Mouse (Mus musculus) stomach, embryonic 16.5 days (tissue): ENCODE results near the gene Kcnma1. TPM values are rescaled to one million over a fixed set of nuclear protein-coding genes. Genes with fewer than 3 reads are reported as not detected.

Experiments
- ATAC-seq: fragments of 200-750 bp; cut with Nextera tagmentation; 2 replicates; pipeline ENCODE4 v1.8.0; 2017; ENCODE audit warnings: moderate number of reproducible peaks, moderate TSS enrichment; ENCODE audit not compliant: insufficient read depth, low FRiP score
- H3K27ac ChIP-seq: fragments of 300-500 bp; sonication (generic); 2 replicates; pipeline ENCODE4 v1.5.1; 2014; ENCODE audit warnings: low read length
- H3K27me3 ChIP-seq: fragments of 300-500 bp; sonication (generic); 2 replicates; pipeline ENCODE4 v1.6.1; 2014; ENCODE audit warnings: low read length, control low read depth, mixed read lengths; ENCODE audit not compliant: control insufficient read depth, insufficient read depth
- H3K36me3 ChIP-seq: fragments of 300-500 bp; sonication (generic); 2 replicates; pipeline ENCODE4 v1.6.1; 2014; ENCODE audit warnings: low read length; ENCODE audit not compliant: control insufficient read depth, insufficient read depth
- H3K4me1 ChIP-seq: fragments of 300-500 bp; sonication (generic); 2 replicates; pipeline ENCODE4 v1.6.1; 2014; ENCODE audit warnings: low read length, control low read depth, mixed read lengths; ENCODE audit not compliant: control insufficient read depth, insufficient read depth
- H3K4me2 ChIP-seq: fragments of 300-500 bp; sonication (generic); 2 replicates; pipeline ENCODE4 v1.6.1; 2014; ENCODE audit warnings: low read depth, low read length, mixed read lengths
- H3K4me3 ChIP-seq: fragments of 300-500 bp; sonication (generic); replicated peaks from 2 replicates; pipeline ENCODE4 v1.5.1; 2014; ENCODE audit warnings: mild to moderate bottlenecking, low read length
- H3K9ac ChIP-seq: fragments of 300-500 bp; sonication (generic); 2 replicates; pipeline ENCODE4 v1.6.1; 2014; ENCODE audit warnings: low read length
- H3K9me3 ChIP-seq: fragments of 300-500 bp; sonication (generic); replicated peaks from 2 replicates; pipeline ENCODE4 v1.6.1; 2016; ENCODE audit warnings: low read length, control low read depth; ENCODE audit not compliant: control insufficient read depth
- WGBS: fragments of 180-500 bp; shearing (Covaris S2); extraction: QIAGEN DNeasy Blood & Tissue Kit; methylation state at CpG from one replicate; pipeline ENCODE4 v1.1.7; 2014; 5-methylcytosine and 5-hydroxymethylcytosine counted together
- polyA plus RNA-seq: library from polyadenylated mRNA; unstranded; fragments of >200 nt; fragmentation: Nextera tagmentation; extraction: Ambion mirVana; gene quantifications from 2 replicates; pipeline ENCODE4 v1.2.1, GENCODE M21; 2015

The Kcnma1 gene
- polyA plus RNA-seq, 1 experiment from 2014 or later, result 13.4 TPM

DNA sequence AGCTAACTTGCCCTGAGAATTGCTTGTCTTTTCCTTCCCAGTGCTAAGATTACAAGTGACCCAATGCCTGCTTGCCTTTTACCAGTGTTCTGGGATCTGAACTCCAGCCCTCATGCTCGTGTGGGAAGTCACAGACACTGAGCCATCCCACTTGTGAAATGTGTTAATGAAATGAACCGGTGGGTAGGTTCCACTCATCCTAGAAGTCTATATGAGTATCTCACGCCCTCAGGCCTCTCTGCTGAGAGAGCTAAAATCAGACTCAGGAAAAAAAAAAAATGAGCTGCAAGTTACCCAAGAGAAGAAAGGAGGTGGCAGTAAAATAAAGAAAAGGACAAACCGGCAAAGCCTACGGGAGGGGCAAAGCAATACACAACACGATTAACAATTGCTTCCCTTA lies 295.6 kb downstream of the Kcnma1 start:
- ATAC-seq, result no peak
- Histone ChIP-seq H3K36me3 (no peaks in the 10 kb centered on the region), H3K4me1 (no peaks in the 10 kb centered on the region), H3K27me3 (no peaks in the 10 kb centered on the region), H3K27ac (no peak overlapping the region), H3K9ac (no peak overlapping the region), H3K9me3 (no peaks in the 10 kb centered on the region), H3K4me3 (no peak overlapping the region), H3K4me2 (no peak overlapping the region)
- 80% methylated on average over 6 of the region's 6 CpGs for WGBS

GRCm38 (mm10) chr14:23714396-23715131 lies 299.7 kb downstream of the Kcnma1 start:
- Histone ChIP-seq H3K27ac (no peak overlapping the region), H3K9me3 (no peaks in the 10 kb centered on the region), H3K9ac (no peak overlapping the region), H3K4me2 (no peak overlapping the region), H3K27me3 (no peaks in the 10 kb centered on the region), H3K36me3 (no peaks in the 10 kb centered on the region), H3K4me1 (no peaks in the 10 kb centered on the region), H3K4me3 (no peak overlapping the region)
- WGBS, result 81% methylated on average over 7 of the region's 7 CpGs
- ATAC-seq, result no peak

DNA sequence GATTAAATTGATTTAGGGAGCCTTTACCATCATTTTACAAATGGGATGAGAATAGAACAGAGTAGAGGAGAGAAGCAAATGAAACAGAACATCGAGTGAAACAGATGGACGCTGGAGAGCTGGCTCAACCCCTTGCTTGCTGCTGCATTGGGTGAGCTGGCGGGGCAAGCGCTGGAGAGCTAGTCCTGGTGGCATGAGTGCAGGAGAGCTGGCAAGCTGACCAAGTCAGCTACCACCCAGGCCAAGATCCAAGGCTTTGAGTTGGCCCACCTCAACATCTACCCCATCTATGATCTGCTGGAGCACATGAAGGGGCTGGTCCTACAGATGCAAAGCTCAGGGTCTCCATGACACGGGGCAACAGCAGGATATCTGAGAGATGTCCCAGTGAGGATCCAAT lies 301.4 kb downstream of the Kcnma1 start:
- ATAC-seq, result no peak
- Histone ChIP-seq H3K27ac (no peak overlapping the region), H3K9ac (no peak overlapping the region), H3K27me3 (no peaks in the 10 kb centered on the region), H3K4me1 (no peaks in the 10 kb centered on the region), H3K4me3 (no peak overlapping the region), H3K36me3 (no peaks in the 10 kb centered on the region), H3K9me3 (no peaks in the 10 kb centered on the region), H3K4me2 (no peak overlapping the region)
- 89% methylated on average over 5 of the region's 5 CpGs for WGBS

DNA sequence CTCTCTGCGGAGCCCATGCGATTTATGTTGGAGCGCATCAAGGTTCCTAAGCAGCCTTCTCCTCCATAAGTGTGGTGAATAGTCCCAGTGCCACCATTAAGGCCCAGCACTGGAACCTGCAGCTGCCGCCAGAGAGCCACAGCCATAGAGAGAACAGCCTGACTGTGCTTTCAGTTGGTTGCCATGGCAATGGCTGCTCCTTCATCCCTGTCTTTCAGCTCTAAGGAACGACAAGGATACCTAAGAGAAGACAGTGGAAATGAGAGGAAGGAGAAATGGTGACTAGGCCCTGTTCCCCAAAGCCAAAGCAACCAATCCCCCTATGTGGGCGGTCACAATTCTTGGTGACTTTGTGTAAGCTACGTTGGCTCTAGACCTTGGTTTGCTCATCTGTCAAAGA lies 303.3 kb downstream of the Kcnma1 start:
- Histone ChIP-seq H3K9me3 (no peaks in the 10 kb centered on the region), H3K9ac (no peak overlapping the region), H3K4me2 (no peak overlapping the region), H3K27ac (no peak overlapping the region), H3K4me3 (no peak overlapping the region), H3K36me3 (no peaks in the 10 kb centered on the region), H3K27me3 (no peaks in the 10 kb centered on the region), H3K4me1 (no peaks in the 10 kb centered on the region)
- ATAC-seq, result no peak
- 76% methylated on average over 7 of the region's 7 CpGs for WGBS

- Histone ChIP-seq H3K27me3 (no peaks in the 10 kb centered on the region), H3K4me1 (no peaks in the 10 kb centered on the region), H3K27ac (no peak overlapping the region), H3K4me3 (no peak overlapping the region), H3K9ac (no peak overlapping the region), H3K9me3 (no peaks in the 10 kb centered on the region), H3K4me2 (no peak overlapping the region), H3K36me3 (no peaks in the 10 kb centered on the region)
- 0 out of 2 replicates have a peak, but pooled peaks have one; percentile 44 for ATAC-seq
- 40% methylated on average over 10 of the region's 10 CpGs for WGBS
Measured at GRCm38 (mm10) chr14:23706837-23707236, 307.5 kb downstream of the Kcnma1 start.

DNA sequence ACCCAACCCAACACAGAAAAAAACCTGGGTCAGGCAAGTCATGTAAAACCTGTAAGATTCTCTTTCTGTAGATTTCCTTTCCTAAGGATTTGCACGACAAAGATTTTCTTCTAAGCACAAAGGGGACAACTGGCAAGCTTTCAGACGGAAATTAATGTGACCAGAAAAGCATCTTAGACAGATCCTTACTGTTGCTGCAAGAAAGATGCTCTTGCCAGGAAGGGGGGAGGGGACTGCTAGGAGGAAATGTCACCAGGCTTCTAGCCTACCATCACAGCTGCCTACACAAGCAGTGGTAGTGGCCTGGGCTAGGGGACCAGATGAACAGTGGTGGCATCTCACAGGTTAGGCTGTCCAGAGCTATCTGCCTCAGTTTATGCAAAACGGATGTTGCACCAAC lies 308.6 kb downstream of the Kcnma1 start:
- WGBS, result 57% methylated on average over 3 of the region's 3 CpGs
- Histone ChIP-seq H3K27ac (no peak overlapping the region), H3K4me2 (no peak overlapping the region), H3K4me3 (no peak overlapping the region), H3K9ac (no peak overlapping the region), H3K36me3 (no peaks in the 10 kb centered on the region), H3K9me3 (no peaks in the 10 kb centered on the region), H3K27me3 (no peaks in the 10 kb centered on the region), H3K4me1 (no peaks in the 10 kb centered on the region)
- ATAC-seq, result no peak

DNA sequence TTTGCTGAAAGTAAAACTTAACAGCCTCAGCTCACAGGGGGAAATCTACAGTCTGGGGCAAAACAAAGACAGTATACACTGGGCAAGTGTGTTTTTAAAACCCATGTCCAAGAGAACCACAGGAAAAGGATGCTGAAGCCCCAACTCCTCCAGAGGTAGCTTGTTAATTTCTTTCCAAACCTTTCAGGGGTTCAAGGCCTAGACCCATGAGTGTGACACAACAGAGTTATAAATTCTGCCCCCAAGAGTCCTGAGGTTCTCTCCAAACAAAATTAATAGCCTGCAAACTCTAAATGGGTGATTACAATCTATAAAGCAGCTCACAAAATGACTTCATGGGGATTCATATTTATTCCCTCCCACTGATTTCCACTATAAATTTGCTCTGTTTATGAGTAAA lies 310.0 kb downstream of the Kcnma1 start:
- H3K9me3 ChIP-seq, result no peaks in the 10 kb centered on the region
- H3K9ac ChIP-seq, result no peak overlapping the region
- H3K27ac ChIP-seq, result 0 out of 2 replicates have a peak overlapping the region, but pooled peaks have one; percentile 26
- no peak overlapping the region for H3K4me3 ChIP-seq
- H3K4me1 ChIP-seq, result no peaks in the 10 kb centered on the region
- H3K36me3 ChIP-seq, result no peaks in the 10 kb centered on the region
- ATAC-seq, result no peak
- H3K4me2 ChIP-seq, result no peak overlapping the region
- no peaks in the 10 kb centered on the region for H3K27me3 ChIP-seq

DNA sequence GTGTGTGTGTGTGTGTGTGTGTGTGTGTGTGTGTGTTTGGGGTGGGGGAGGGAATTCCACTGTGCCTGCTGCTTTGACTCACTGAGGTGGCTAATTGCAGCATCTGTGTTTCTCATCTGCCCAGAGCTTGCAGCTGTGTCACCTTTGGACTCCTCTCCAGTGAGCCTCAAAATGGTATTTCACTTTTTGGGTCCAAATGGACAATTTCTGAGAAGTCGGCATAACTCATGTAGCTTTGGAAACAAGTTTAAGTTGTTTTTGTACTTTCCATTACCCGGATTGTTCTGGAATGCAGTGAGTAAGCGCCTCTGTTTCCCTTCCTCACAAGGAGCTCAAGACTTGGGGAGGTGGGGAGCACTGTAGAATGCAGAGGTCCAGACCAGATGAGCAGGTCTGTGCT lies 317.9 kb downstream of the Kcnma1 start:
- Histone ChIP-seq H3K36me3 (no peaks in the 10 kb centered on the region), H3K27ac (no peak overlapping the region), H3K9me3 (no peaks in the 10 kb centered on the region), H3K9ac (no peak overlapping the region), H3K27me3 (no peaks in the 10 kb centered on the region), H3K4me3 (no peak overlapping the region), H3K4me2 (no peak overlapping the region), H3K4me1 (no peaks in the 10 kb centered on the region)
- WGBS, result 62% methylated on average over 3 of the region's 3 CpGs
- no peak for ATAC-seq

DNA sequence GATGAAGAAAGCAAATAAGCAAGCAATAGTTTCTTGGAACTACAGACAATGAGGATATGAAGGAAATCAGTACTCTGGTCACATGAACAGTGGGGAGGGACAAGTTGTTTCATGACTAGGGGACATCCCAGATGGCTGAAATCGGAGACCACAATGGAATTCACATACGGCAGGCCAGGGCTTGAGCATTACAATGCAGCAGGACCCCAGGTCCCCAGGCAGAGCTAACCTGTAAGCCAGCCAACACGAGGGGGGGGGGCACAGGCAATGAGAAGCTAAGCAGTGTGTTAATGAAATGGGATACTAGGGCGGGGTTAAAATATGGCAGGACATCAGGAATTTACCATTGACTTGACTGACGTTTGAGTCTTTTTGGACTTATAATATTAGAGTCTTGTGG lies 324.6 kb downstream of the Kcnma1 start:
- H3K27ac ChIP-seq, result no peak overlapping the region
- H3K9me3 ChIP-seq, result no peaks in the 10 kb centered on the region
- no peaks in the 10 kb centered on the region for H3K4me1 ChIP-seq
- WGBS, result 54% methylated on average over 5 of the region's 5 CpGs
- ATAC-seq, result no peak
- no peaks in the 10 kb centered on the region for H3K27me3 ChIP-seq
- H3K4me3 ChIP-seq, result no peak overlapping the region
- H3K4me2 ChIP-seq, result no peak overlapping the region
- no peaks in the 10 kb centered on the region for H3K36me3 ChIP-seq
- no peak overlapping the region for H3K9ac ChIP-seq
